Mouse (Mus musculus) embryonic stem cell, embryonic (primary cell): ENCODE measurements around the gene Ccdc136.

ENCODE experiments used
- CTCF ChIA-PET, 4 experiments: fragments of 300-600 bp in 2 of 4; fragments of 350-600 bp in 2 of 4; sonication (Branson Sonifier 250); formaldehyde crosslinking; loops; one replicate each; lab custom pipeline; 2022; ENCODE audit warnings: inconsistent platforms in 2 of 4; lab: Charles Lee
- POLR2A ChIA-PET, 4 experiments: fragments of 300-600 bp in 2 of 4; fragments of 350-600 bp in 2 of 4; sonication (Branson Sonifier 250); formaldehyde crosslinking; loops; one replicate each; lab custom pipeline; 2022; ENCODE audit warnings: antibody characterized with exemption in 4 of 4, inconsistent platforms in 1 of 4; lab: Charles Lee

The Ccdc136 gene

GRCm38 (mm10) chr6:29395910-29396713 is at the start of gene Ccdc136:
Gene Ccdc136, plus strand, starts transcription at chr6:29396309.
- CTCF ChIA-PET: interaction anchor here (0.6 to 2.0 kb wide), 13 partner anchors 10 to 361 kb away, joined by 3 to 12 read pairs (median 3); partner anchors contain the start of gene Flnc (in 1 of the 4)
- POLR2A ChIA-PET: interaction anchor here in 3 of 4 experiments (0.6 to 2.9 kb wide), 23 partner anchors 8 to 630 kb away, joined by 3 to 16 read pairs (median 3); partner anchors contain the start of genes Calu (in 3 of the 3), Hilpda (in 1 of the 3), Impdh1 (in 1 of the 3) and Opn1sw (in 1 of the 3)

- ChIA-PET CTCF (interaction anchor here in 2 of 4 experiments (0.6 to 2.7 kb wide), 2 partner anchors 42 to 43 kb away, joined by 5 to 17 read pairs; no protein-coding TSS in a partner anchor), POLR2A (interaction anchor here in 3 of 4 experiments (0.5 to 5.2 kb wide), 27 partner anchors 8 to 373 kb away, joined by 3 to 75 read pairs (median 15); partner anchors contain the start of genes Hilpda (in 2 of the 3), Impdh1 (in 1 of the 3), Irf5 (in 1 of the 3) and Kcp (in 1 of the 3))
These were observed 49.6 kb upstream of the Ccdc136 start for GRCm38 (mm10) chr6:29346512-29346911.

- ChIA-PET CTCF (interaction anchor here in 3 of 4 experiments (0.9 to 2.7 kb wide), 9 partner anchors 25 to 169 kb away, joined by 3 to 17 read pairs (median 4); partner anchors contain the start of genes Fam71f2 (in 1 of the 3), Hilpda (in 1 of the 3) and Impdh1 (in 1 of the 3)), POLR2A (interaction anchor here (0.5 to 5.2 kb wide), 101 partner anchors 9 to 926 kb away, joined by 3 to 75 read pairs (median 6); partner anchors contain the start of genes Hilpda (in 3 of the 4), Rbm28 (in 3 of the 4), Ccdc136 (in 2 of the 4) and Irf5 (in 2 of the 4))
These were observed 48.9 kb upstream of the Ccdc136 start for GRCm38 (mm10) chr6:29347189-29347588.

GRCm38 (mm10) chr6:29347665-29348370 is 48.3 kb upstream of the Ccdc136 start, which contains the start of gene Calu:
Gene Calu, plus strand, starts transcription at chr6:29348069.
- ChIA-PET POLR2A (interaction anchor here (0.5 to 5.2 kb wide), 151 partner anchors 9 to 1010 kb away, joined by 3 to 75 read pairs (median 4); partner anchors contain the start of genes Ccdc136 (in 3 of the 4), Hilpda (in 3 of the 4), Opn1sw (in 3 of the 4) and Rbm28 (in 3 of the 4)), CTCF (interaction anchor here in 3 of 4 experiments (0.6 to 2.7 kb wide), 16 partner anchors 26 to 176 kb away, joined by 3 to 17 read pairs (median 4); partner anchors contain the start of genes Fam71f2 (in 2 of the 3), Hilpda (in 2 of the 3), Impdh1 (in 1 of the 3) and Opn1sw (in 1 of the 3))

- ChIA-PET CTCF (interaction anchor here in 3 of 4 experiments (0.6 to 2.7 kb wide), 16 partner anchors 26 to 228 kb away, joined by 3 to 17 read pairs (median 4); partner anchors contain the start of genes Fam71f2 (in 2 of the 3), Hilpda (in 2 of the 3), Impdh1 (in 1 of the 3) and Opn1sw (in 1 of the 3)), POLR2A (interaction anchor here (0.5 to 5.2 kb wide), 135 partner anchors 9 to 1010 kb away, joined by 3 to 75 read pairs (median 5); partner anchors contain the start of genes Ccdc136 (in 3 of the 4), Hilpda (in 3 of the 4), Opn1sw (in 3 of the 4) and Rbm28 (in 3 of the 4))
These were observed 47.8 kb upstream of the Ccdc136 start for GRCm38 (mm10) chr6:29348371-29348724.

- POLR2A ChIA-PET: interaction anchor here in 3 of 4 experiments (0.6 to 5.2 kb wide), 13 partner anchors 7 to 921 kb away, joined by 3 to 75 read pairs (median 4); no protein-coding TSS in a partner anchor
- CTCF ChIA-PET: interaction anchor here in 3 of 4 experiments (0.7 to 1.5 kb wide), 7 partner anchors 16 to 145 kb away, joined by 3 to 13 read pairs (median 3); no protein-coding TSS in a partner anchor
These were observed 44.5 kb upstream of the Ccdc136 start for GRCm38 (mm10) chr6:29351613-29352012.

- ChIA-PET POLR2A (interaction anchor here in 1 of 4 experiments (1.3 kb wide), 1 partner anchor 44 kb away, joined by 4 read pairs; no protein-coding TSS in a partner anchor), CTCF (no interaction called here)
These were observed 43.3 kb upstream of the Ccdc136 start for GRCm38 (mm10) chr6:29352816-29353215.

GRCm38 (mm10) chr6:29359386-29359785 is 36.7 kb upstream of the Ccdc136 start:
- CTCF ChIA-PET: interaction anchor here in 2 of 4 experiments (0.6 to 1.3 kb wide), 3 partner anchors 9 to 217 kb away, joined by 3 to 6 read pairs (median 5); no protein-coding TSS in a partner anchor
- POLR2A ChIA-PET: interaction anchor here in 2 of 4 experiments (0.5 to 4.8 kb wide), 7 partner anchors 8 to 157 kb away, joined by 3 to 43 read pairs (median 4); partner anchors contain the start of gene Calu (in 2 of the 2)

GRCm38 (mm10) chr6:29360211-29360610 is 35.9 kb upstream of the Ccdc136 start:
- POLR2A ChIA-PET: interaction anchor here in 3 of 4 experiments (0.5 to 2.1 kb wide), 7 partner anchors 9 to 158 kb away, joined by 3 to 20 read pairs (median 3); partner anchors contain the start of gene Calu (in 2 of the 3)
- CTCF ChIA-PET: interaction anchor here in 2 of 4 experiments (0.7 to 1.3 kb wide), 3 partner anchors 10 to 217 kb away, joined by 3 to 5 read pairs (median 3); no protein-coding TSS in a partner anchor

- POLR2A ChIA-PET: interaction anchor here in 2 of 4 experiments (1.0 to 1.5 kb wide), 3 partner anchors 9 to 15 kb away, joined by 3 to 5 read pairs (median 4); partner anchors contain the start of gene Calu (in 1 of the 2)
- CTCF ChIA-PET: no interaction called here
These were observed 33.6 kb upstream of the Ccdc136 start for GRCm38 (mm10) chr6:29362246-29363128.

- ChIA-PET POLR2A (interaction anchor here in 2 of 4 experiments (1.0 to 1.5 kb wide), 3 partner anchors 9 to 15 kb away, joined by 3 to 5 read pairs (median 4); partner anchors contain the start of gene Calu (in 1 of the 2)), CTCF (no interaction called here)
These were observed 33.0 kb upstream of the Ccdc136 start for GRCm38 (mm10) chr6:29363129-29363515.

GRCm38 (mm10) chr6:29365277-29365676 is 30.8 kb upstream of the Ccdc136 start:
- ChIA-PET CTCF (interaction anchor here in 2 of 4 experiments (0.5 to 0.6 kb wide), 4 partner anchors 27 to 433 kb away, joined by 3 to 8 read pairs (median 4); no protein-coding TSS in a partner anchor), POLR2A (interaction anchor here in 2 of 4 experiments (0.6 to 2.3 kb wide), 6 partner anchors 12 to 300 kb away, joined by 3 to 13 read pairs (median 3); partner anchors contain the start of gene Calu (in 2 of the 2))

- CTCF ChIA-PET: interaction anchor here in 1 of 4 experiments (0.6 kb wide), 1 partner anchor 72 kb away, joined by 9 read pairs; no protein-coding TSS in a partner anchor
- POLR2A ChIA-PET: interaction anchor here (0.9 to 2.9 kb wide), 8 partner anchors 8 to 58 kb away, joined by 3 to 12 read pairs (median 4); partner anchors contain the start of genes Calu (in 1 of the 4) and Opn1sw (in 1 of the 4)
These were observed 18.7 kb upstream of the Ccdc136 start for GRCm38 (mm10) chr6:29377386-29377785.

GRCm38 (mm10) chr6:29378678-29379077 is 17.4 kb upstream of the Ccdc136 start:
- ChIA-PET POLR2A (interaction anchor here (0.6 to 2.9 kb wide), 8 partner anchors 8 to 210 kb away, joined by 3 to 7 read pairs (median 3); partner anchors contain the start of gene Opn1sw (in 1 of the 4)), CTCF (no interaction called here)

GRCm38 (mm10) chr6:29379954-29380353 is 16.2 kb upstream of the Ccdc136 start:
- POLR2A ChIA-PET: interaction anchor here in 1 of 4 experiments (2.9 kb wide), 1 partner anchor 8 kb away, joined by 7 read pairs; the partner anchor contains the start of gene Opn1sw
- CTCF ChIA-PET: no interaction called here
